Mouse (Mus musculus): ENCODE measurements around the gene Gm2012.
"Not testable (repeated sequence)": the region's sequence is repeated elsewhere in the genome, so short reads cannot be mapped to it uniquely, and the experiment has no call there.

Gm2012 gene

GRCm38 (mm10) chrX:26231255-26231654 lies at the start of gene Gm2012:
Gene Gm2012, minus strand, starts transcription at chrX:26231355.
- not testable (repeated sequence) for DNase-seq (ENCODE audit: low spot score)

GRCm38 (mm10) chrX:26159146-26159545 lies 72.0 kb downstream of the Gm2012 start:
- DNase-seq (ENCODE audit: low spot score) = not testable (repeated sequence)

All from c-Kit-positive CD71-positive TER-119-positive erythroid progenitor cells, embryonic 14.5 days (primary cell).